Mouse (Mus musculus): ENCODE measurements at regions not wholly inside any gene's neighbourhood (a gene's known extent, or its start where the extent isn't known, plus 50 kb on each side); places are given as distances from the start of the nearest gene placed in this dataset.

GRCm38 (mm10) chr13:82432411-82432810, 649.5 kb downstream of the Cetn3 start:
- TF ChIP-seq CTCF (IDR thresholded peaks at IDR 0.05; ENCODE audit: low read depth, low read length) (no peak), POLR2A (IDR thresholded peaks at IDR 0.05; ENCODE audit: extremely low read depth, insufficient read depth, low read length) (no peak)
